Mouse (Mus musculus) heart, adult 2 months (tissue): ENCODE measurements around the gene 4930579G24Rik. TPM values are rescaled to one million over a fixed set of nuclear protein-coding genes. Genes with fewer than 3 reads are reported as not detected.

ENCODE experiments used
- DNase-seq, 2 experiments: peaks; one replicate each; pipeline ENCODE4 v3.0.0; 2021
- H3K27ac ChIP-seq: fragments of 200-600 bp; 2 replicates; pipeline ENCODE4 v1.8.1; 2022
- H3K27me3 ChIP-seq: fragments of 200-500 bp; 2 replicates; pipeline ENCODE4 v1.6.1; 2012; ENCODE audit warnings: mild to moderate bottlenecking, low read length, inconsistent platforms, mixed read lengths; ENCODE audit not compliant: control insufficient read depth, insufficient read depth
- H3K36me3 ChIP-seq: fragments of 200-500 bp; 2 replicates; pipeline ENCODE4 v1.6.1; 2012; ENCODE audit warnings: low read length, inconsistent platforms; ENCODE audit not compliant: control insufficient read depth, insufficient read depth
- H3K4me1 ChIP-seq: fragments of 200-500 bp; 2 replicates; pipeline ENCODE4 v1.6.1; 2011; ENCODE audit warnings: low read length; ENCODE audit not compliant: control insufficient read depth, insufficient read depth
- H3K4me3 ChIP-seq: fragments of 200-600 bp; 2 replicates; pipeline ENCODE4 v1.8.1; 2022
- H3K79me2 ChIP-seq: fragments of 200-500 bp; replicated peaks from 2 replicates; pipeline ENCODE4 v1.6.1; 2012; ENCODE audit warnings: mild to moderate bottlenecking, inconsistent platforms, low read length, moderate library complexity, mixed read lengths; ENCODE audit not compliant: control insufficient read depth, insufficient read depth
- H3K9ac ChIP-seq: fragments of 200-500 bp; 2 replicates; pipeline ENCODE4 v1.6.1; 2012; ENCODE audit warnings: low read depth, mild to moderate bottlenecking, control low read depth, inconsistent platforms, low read length, mixed read lengths
- CTCF ChIP-seq: fragments of 200-600 bp; IDR thresholded peaks from 2 replicates; pipeline ENCODE4 v1.8.1; 2022; ENCODE audit warnings: antibody characterized with exemption, mild to moderate bottlenecking, moderate library complexity
- EP300 ChIP-seq: fragments of 200-500 bp; IDR thresholded peaks from 2 replicates; pipeline ENCODE4 v1.6.1; 2011; ENCODE audit warnings: low read depth, low read length, control low read depth; ENCODE audit not compliant: insufficient read depth
- POLR2A ChIP-seq: fragments of 200-500 bp; IDR thresholded peaks from 2 replicates; pipeline ENCODE4 v1.6.1; 2011; ENCODE audit warnings: mild to moderate bottlenecking, low read depth, low read length, control low read depth; ENCODE audit not compliant: insufficient read depth
- WGBS: fragments of 180-500 bp; shearing (Covaris S2); methylation state at CpG from one replicate; pipeline ENCODE4 v1.1.7; 2018; 5-methylcytosine and 5-hydroxymethylcytosine counted together
- intact Hi-C: fragments of 180-260 bp; cut with DNase I; formaldehyde crosslinking; loops from one replicate; pipeline ENCODE4 v1.15.1; 2025
- long read RNA-seq: library from polyadenylated mRNA; stranded (forward); transcript quantifications from one replicate; pipeline ENCODE4 v2.0.0, GENCODE M21; 2021
- polyA plus RNA-seq: library from polyadenylated mRNA; depleted of rRNA; stranded (reverse); fragments of >200 nt; gene quantifications from 2 replicates; pipeline ENCODE4 v1.2.3, GENCODE M21; 2012; rRNA removed
- total RNA-seq, 2 experiments: library from RNA; stranded (reverse); gene quantifications; 2 replicates each; pipeline ENCODE4 v1.2.3; 2021

Gene 4930579G24Rik
- 1 to 10 TPM in 1 of 2 experiments, under 1 TPM in 1; 0.99 to 1.7 TPM for total RNA-seq
- polyA plus RNA-seq = 1.2 and 1.8 TPM in 2 replicates
- long read RNA-seq, partial matches to known transcripts = 0 of 2 reads
- long read RNA-seq, other reads (novel, unspliced or antisense) = 0 of 2 reads

DNA sequence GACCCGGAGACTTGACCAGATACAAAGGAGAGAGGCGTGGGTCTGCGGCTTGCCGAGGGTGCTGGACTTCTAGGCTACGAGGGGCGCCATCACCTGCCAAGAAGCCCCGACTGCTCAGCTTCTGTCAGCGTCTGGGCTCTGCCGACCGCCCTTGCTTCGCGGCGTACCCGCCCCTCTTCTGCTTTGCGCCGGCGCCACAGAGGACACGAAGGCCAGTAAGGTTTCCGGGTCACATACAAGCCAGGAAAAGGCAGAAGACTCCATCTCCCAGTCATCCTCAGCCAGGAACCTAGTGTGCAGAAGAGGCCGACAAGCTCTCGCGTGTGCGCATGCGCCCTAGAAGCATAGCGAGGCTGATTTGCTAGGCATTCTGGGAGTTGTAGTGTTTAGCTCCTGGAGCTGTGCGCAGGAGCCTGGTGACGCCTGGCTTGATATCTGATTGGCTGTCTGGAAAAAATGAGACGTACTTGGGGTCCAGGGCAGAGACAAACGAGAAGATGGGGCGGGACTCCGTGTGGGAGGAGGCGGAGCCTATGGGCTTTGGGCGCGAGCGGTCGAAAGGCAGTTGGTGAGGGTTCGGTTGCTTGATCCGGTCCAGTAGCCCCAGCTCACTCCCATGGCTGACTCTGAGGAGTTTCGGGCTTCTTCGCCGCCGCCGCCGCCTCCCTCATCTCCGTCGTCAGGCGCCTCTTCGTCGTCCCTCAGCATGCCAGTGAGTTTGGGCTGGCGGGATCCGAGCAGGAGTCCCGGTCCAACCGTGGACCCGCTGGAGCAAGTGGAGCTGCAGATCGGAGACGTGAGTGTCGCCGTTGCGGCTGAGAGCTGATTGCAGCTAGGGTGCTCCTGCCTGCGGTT, at the start of gene 4930579G24Rik:
TSS of gene 4930579G24Rik (plus strand) at position 519 of the 855 bp plus-strand sequence.
- peak within 1 kb of the TSS; percentile 97 for H3K27ac ChIP-seq
- WGBS = under 1% methylated on average over 60 of the region's 60 CpGs
- H3K79me2 ChIP-seq = no peaks in the 10 kb centered on the region
- TF ChIP-seq POLR2A (peak; percentile 77), CTCF (no peak), EP300 (no peak; the same call in 1 of the 2 replicates)
- H3K36me3 ChIP-seq = no peaks in the 10 kb centered on the region
- no peaks in the 10 kb centered on the region for H3K27me3 ChIP-seq
- intact Hi-C loops = no loop called here
- peak; percentile 93 to 98 for DNase-seq
- peak within 1 kb of the TSS; percentile 74 for H3K9ac ChIP-seq
- H3K4me1 ChIP-seq = peaks cover 1% of the 10 kb centered on the region; the same call in 1 of the 2 replicates
- peak within 1 kb of the TSS; percentile 72 for H3K4me3 ChIP-seq

GRCm38 (mm10) chr3:79579891-79580575, 48.8 kb upstream of the 4930579G24Rik start:
- no peak for TF ChIP-seq CTCF
- TF ChIP-seq POLR2A = no peak
- no peak for TF ChIP-seq EP300

DNA sequence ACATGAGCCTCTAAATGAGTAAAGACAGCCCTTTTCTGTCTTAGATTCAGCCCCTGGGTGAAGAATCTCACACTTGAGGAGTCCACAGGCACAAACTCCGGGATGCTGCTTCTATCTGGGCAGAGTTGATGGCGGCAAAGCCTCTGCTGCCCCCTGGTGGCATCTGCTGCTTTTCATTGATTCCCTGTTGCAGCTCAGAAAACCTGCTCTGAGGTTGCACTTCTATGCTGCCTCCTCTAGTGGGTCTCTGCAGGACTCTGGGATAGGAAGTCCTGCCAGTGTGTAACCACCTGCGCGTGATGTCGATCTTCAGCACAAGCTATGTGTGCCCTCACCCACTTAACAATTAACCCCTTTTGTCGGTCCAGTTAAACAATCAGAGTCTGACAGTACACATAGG, 42.1 kb upstream of the 4930579G24Rik start:
- TF ChIP-seq EP300 (peak; percentile 92), CTCF (no peak)
- peak; percentile 87 to 91 for DNase-seq
- H3K79me2 ChIP-seq = no peaks in the 10 kb centered on the region
- 4% methylated on average over 6 of the region's 6 CpGs for WGBS
- H3K27me3 ChIP-seq = no peaks in the 10 kb centered on the region
- H3K9ac ChIP-seq = no peak overlapping the region
- no peak overlapping the region for H3K27ac ChIP-seq
- intact Hi-C loops = loop anchor here (1.0 to 5.0 kb wide), 6 partner anchors 70 to 628 kb away; partner anchors contain the start of gene Rapgef2
- H3K4me1 ChIP-seq = peaks cover 3% of the 10 kb centered on the region
- H3K36me3 ChIP-seq = no peaks in the 10 kb centered on the region
- no peak overlapping the region for H3K4me3 ChIP-seq

More at GRCm38 (mm10) chr3:79579891-79580575, 48.8 kb upstream of the 4930579G24Rik start:
- Histone ChIP-seq H3K27ac (no peak overlapping the region), H3K27me3 (no peaks in the 10 kb centered on the region), H3K79me2 (no peaks in the 10 kb centered on the region), H3K9ac (no peak overlapping the region), H3K4me1 (no peaks in the 10 kb centered on the region), H3K4me3 (no peak overlapping the region), H3K36me3 (no peaks in the 10 kb centered on the region)
- intact Hi-C loops = no loop called here
- 71% methylated on average over 5 of the region's 5 CpGs for WGBS
- DNase-seq = no peak

GRCm38 (mm10) chr3:79589671-79590070, 39.2 kb upstream of the 4930579G24Rik start:
- H3K36me3 ChIP-seq = peaks cover 6% of the 10 kb centered on the region; the same call in 1 of the 2 replicates
- no peak overlapping the region for H3K9ac ChIP-seq
- DNase-seq = no peak
- H3K27ac ChIP-seq = no peak overlapping the region
- intact Hi-C loops = loop anchor here (2.0 to 5.0 kb wide), 2 partner anchors 21 to 72 kb away; no protein-coding TSS in a partner anchor
- H3K4me3 ChIP-seq = no peak overlapping the region
- WGBS = 84% methylated on average over 2 of the region's 2 CpGs
- TF ChIP-seq CTCF = no peak
- no peaks in the 10 kb centered on the region for H3K79me2 ChIP-seq
- peaks cover 3% of the 10 kb centered on the region for H3K4me1 ChIP-seq
- H3K27me3 ChIP-seq = no peaks in the 10 kb centered on the region

- intact Hi-C loops = loop anchor here (2.0 kb wide), 1 partner anchor 22 kb away; no protein-coding TSS in a partner anchor
- Histone ChIP-seq H3K27ac (peak within 1 kb of the TSS; percentile 87), H3K36me3 (peaks cover 9% of the 10 kb centered on the region), H3K79me2 (no peaks in the 10 kb centered on the region), H3K27me3 (no peaks in the 10 kb centered on the region), H3K9ac (peak within 1 kb of the TSS; percentile 90), H3K4me3 (peak within 1 kb of the TSS; percentile 95), H3K4me1 (peaks cover 3% of the 10 kb centered on the region)
- TF ChIP-seq CTCF (peak; percentile 38), EP300 (peak; percentile 79; the same call in 1 of the 2 replicates), POLR2A (peak; percentile 76)
- 2% methylated on average over 63 of the region's 63 CpGs for WGBS
- DNase-seq = peak; percentile 83 to 86
Measured at GRCm38 (mm10) chr3:79590863-79591792, 37.8 kb upstream of the 4930579G24Rik start, which contains the start of gene Ppid. Ppid (plus strand) TSS chr3:79591342.
